Mouse (Mus musculus) left cerebral cortex, postnatal 25 days (tissue): Measurements from ENCODE around the gene Pfdn6. TPM values are rescaled to one million over a fixed set of nuclear protein-coding genes. Genes with fewer than 3 reads are reported as not detected.

Source experiments
- total RNA-seq, 2 experiments: library from RNA; stranded (reverse); gene quantifications; 2 replicates each; pipeline ENCODE4 v1.2.3; 2021

Pfdn6 gene
- total RNA-seq, 2 experiments from 2014 or later: 89.7 to 104 TPM

Other genes with a start within 250 kb of the Pfdn6 start
- 10 to 100 TPM; 86.1 to 87.2 TPM for gene March2, start 221.7 kb downstream of the Pfdn6 start, total RNA-seq
- gene Rab11b, start 179.8 kb downstream of the Pfdn6 start, total RNA-seq: 100 to 1,000 TPM; 328 to 343 TPM
- gene Angptl4, start 158.5 kb downstream of the Pfdn6 start, total RNA-seq: 1 to 10 TPM; 3.9 to 4.1 TPM
- 10 to 100 TPM; 37.0 to 39.7 TPM for gene Kank3, start 129.8 kb downstream of the Pfdn6 start, total RNA-seq
- gene Rps28, start 115.8 kb downstream of the Pfdn6 start, total RNA-seq: 100 to 1,000 TPM; 675 to 677 TPM
- gene Ndufa7, start 115.8 kb downstream of the Pfdn6 start, total RNA-seq: 100 to 1,000 TPM; 196 to 205 TPM
- gene Cd320, start 97.3 kb downstream of the Pfdn6 start, total RNA-seq: 10 to 100 TPM; 28.1 to 28.3 TPM
- gene Gm7029, start 66.5 kb downstream of the Pfdn6 start, total RNA-seq: not detected
- 1 to 10 TPM; 3.0 to 3.4 TPM for gene Kifc1, start 49.7 kb downstream of the Pfdn6 start, total RNA-seq
- under 1 TPM in 1 of 2 experiments, not detected in 1; 0.57 TPM for gene Platr17, start 35.2 kb downstream of the Pfdn6 start, total RNA-seq
- 10 to 100 TPM; 26.0 to 26.2 TPM for gene Daxx, start 30.9 kb downstream of the Pfdn6 start, total RNA-seq
- gene Tapbp, start 24.4 kb downstream of the Pfdn6 start, total RNA-seq: 10 to 100 TPM; 32.7 to 37.7 TPM
- 10 to 100 TPM; 28.1 to 32.1 TPM for gene Zbtb22, start 24.4 kb downstream of the Pfdn6 start, total RNA-seq
- gene Rgl2, start 10.8 kb downstream of the Pfdn6 start, total RNA-seq: 10 to 100 TPM; 55.2 to 66.8 TPM
- 10 to 100 TPM; 11.2 to 12.0 TPM for gene Wdr46, start 317 bp upstream of the Pfdn6 start, total RNA-seq
- 1 to 10 TPM; 5.8 to 6.4 TPM for gene B3galt4, start 11.1 kb upstream of the Pfdn6 start, total RNA-seq
- 10 to 100 TPM; 78.4 to 81.9 TPM for gene Vps52, start 15.5 kb upstream of the Pfdn6 start, total RNA-seq
- 100 to 1,000 TPM; 296 to 299 TPM for gene Rps18, start 15.7 kb upstream of the Pfdn6 start, total RNA-seq
- gene H2-K1, start 60.0 kb upstream of the Pfdn6 start, total RNA-seq: 10 to 100 TPM; 12.3 to 15.9 TPM
- 10 to 100 TPM; 28.4 to 32.2 TPM for gene Ring1, start 84.3 kb upstream of the Pfdn6 start, total RNA-seq
- 10 to 100 TPM; 33.3 to 35.1 TPM for gene H2-Ke6, start 87.7 kb upstream of the Pfdn6 start, total RNA-seq
- 10 to 100 TPM; 96.2 to 98.6 TPM for gene Slc39a7, start 91.3 kb upstream of the Pfdn6 start, total RNA-seq
- 10 to 100 TPM; 79.5 to 83.1 TPM for gene Rxrb, start 91.5 kb upstream of the Pfdn6 start, total RNA-seq
- gene Col11a2, start 99.1 kb upstream of the Pfdn6 start, total RNA-seq: 10 to 100 TPM; 14.1 to 14.6 TPM
- under 1 TPM in 1 of 2 experiments, not detected in 1; 0.34 TPM for gene H2-Oa, start 152.0 kb upstream of the Pfdn6 start, total RNA-seq
- gene H2-DMa, start 179.2 kb upstream of the Pfdn6 start, total RNA-seq: 10 to 100 TPM; 26.0 to 26.5 TPM
- 100 to 1,000 TPM; 178 to 192 TPM for gene Brd2, start 182.3 kb upstream of the Pfdn6 start, total RNA-seq
- gene H2-DMb2, start 203.0 kb upstream of the Pfdn6 start, total RNA-seq: under 1 TPM; 0.46 to 0.92 TPM
- gene H2-DMb1, start 212.7 kb upstream of the Pfdn6 start, total RNA-seq: 1 to 10 TPM in 1 of 2 experiments, under 1 TPM in 1; 0.94 to 1.5 TPM
- gene Tap1, start 247.2 kb upstream of the Pfdn6 start, total RNA-seq: 1 to 10 TPM; 1.5 to 1.8 TPM
- gene Psmb9, start 247.4 kb upstream of the Pfdn6 start, total RNA-seq: 1 to 10 TPM in 1 of 2 experiments, under 1 TPM in 1; 0.53 to 1.4 TPM